Mouse (Mus musculus): ENCODE measurements around the gene Vamp1.

GRCm38 (mm10) chr6:125225518-125226115 lies 10.3 kb downstream of the Vamp1 start:
- peak; percentile 67 for TF ChIP-seq CTCF (IDR thresholded peaks at IDR 0.05; ENCODE audit: low read depth)
- TF ChIP-seq EP300 (optimal IDR thresholded peaks at IDR 0.05), result no peak
